ENCODE assay signal across 20 mouse cellular contexts in the genomic region with DNA sequence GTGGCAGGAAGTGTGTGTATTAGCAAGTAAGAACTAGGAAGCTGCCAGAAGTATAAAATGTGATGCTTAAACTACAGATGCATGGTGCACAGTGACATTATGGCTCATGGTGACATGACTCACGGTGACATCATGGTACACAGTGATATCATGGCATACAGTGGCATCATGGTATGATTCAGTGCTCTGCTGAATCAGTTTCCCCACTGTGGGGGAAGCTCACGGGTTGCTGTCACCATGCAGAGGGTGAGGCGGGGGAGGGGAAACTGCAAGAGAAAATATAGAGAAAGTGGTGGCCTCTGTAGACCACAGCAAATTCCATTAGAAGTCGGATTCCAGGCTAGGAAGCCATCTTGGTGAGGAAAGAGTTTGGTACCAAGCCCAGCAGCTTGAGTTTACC. TPM values are rescaled to one million over a fixed set of nuclear protein-coding genes. Genes with fewer than 3 reads are reported as not detected.
A peak's percentile ranks its signal among the peaks of the same experiment; 100 is the strongest.
DNase-seq lines count a peak whose midpoint lies in the region; ATAC-seq and TF ChIP-seq lines count a peak whose summit lies in the region.
"Had no signal": no experiment of that assay in that cellular context is flagged by ENCODE, and none has a peak within 500 bp of the region (broad histone marks: within the 10 kb centered on the region; RNA-seq: fewer than 3 reads in every experiment).

No protein-coding gene starts in this region.

- peaks cover 45% of the 10 kb centered on the region for H3K36me3 ChIP-seq in kidney, embryonic 16.5 days (ENCODE audit: insufficient read depth, low read length)
- peaks cover 53% of the 10 kb centered on the region for H3K36me3 ChIP-seq in C2C12 (ENCODE audit: control insufficient read depth, insufficient read depth)

- peaks cover 37% of the 10 kb centered on the region for H3K79me2 ChIP-seq in C2C12 (ENCODE audit: control insufficient read depth, insufficient read depth)

- no peak for DNase-seq in kidney, postnatal 10 days
- peak; percentile 67 for DNase-seq in 416B (ENCODE audit: low read depth)
- peak; percentile 41 for DNase-seq in brain, adult 2 months (ENCODE audit: low read depth, low spot score)
- DNase-seq in frontal cortex, postnatal 36 days (ENCODE audit: low spot score in 2 of 2): no peak
- DNase-seq in testis, postnatal 14 days (ENCODE audit: low spot score): no peak
- DNase-seq: adrenal gland, postnatal 25 days; cerebellum, adult 18-20 months; cerebellum, postnatal 25 days; embryo, embryonic 11 days; kidney, adult 8-10 months; kidney, postnatal 36 days; lung, adult 18-20 months; lung, postnatal 36 days; retina, postnatal 1 day; right cerebral cortex, postnatal 4 days had no signal

- H3K4me2 ChIP-seq in kidney, embryonic 16.5 days (replicated peaks; ENCODE audit: low read depth, low read length): no peak overlapping the region
- H3K4me2 ChIP-seq: embryonic facial prominence, embryonic 15.5 days; liver, embryonic 11.5 days; midbrain, embryonic 11.5 days had no signal

- H3K79me3 ChIP-seq in C2C12 (ENCODE audit: low read depth): peaks cover 25% of the 10 kb centered on the region

- no peak overlapping the region for H3K27ac ChIP-seq in kidney, embryonic 16.5 days (ENCODE audit: low read length)
- H3K27ac ChIP-seq: embryonic facial prominence, embryonic 15.5 days had no signal

- no peaks in the 10 kb centered on the region for H3K4me1 ChIP-seq in kidney, embryonic 16.5 days (ENCODE audit: insufficient read depth, low read length)

- H3K27me3 ChIP-seq in kidney, embryonic 16.5 days (ENCODE audit: insufficient read depth, low read length): no peaks in the 10 kb centered on the region
- H3K27me3 ChIP-seq in C2C12 (ENCODE audit: control insufficient read depth, insufficient read depth, insufficient read length): no peaks in the 10 kb centered on the region
- H3K27me3 ChIP-seq: embryonic facial prominence, embryonic 15.5 days had no signal

- H3ac ChIP-seq in C2C12 (ENCODE audit: control insufficient read depth, insufficient read length, low read depth): no peak overlapping the region

- H3K4me3 ChIP-seq in kidney, embryonic 16.5 days (ENCODE audit: low read length): no peak overlapping the region
- no peak overlapping the region for H3K4me3 ChIP-seq in C2C12 (ENCODE audit: insufficient read depth, poor library complexity, severe bottlenecking)
- H3K4me3 ChIP-seq: embryonic facial prominence, embryonic 15.5 days had no signal

- ATAC-seq in kidney, embryonic 16.5 days (ENCODE audit: low FRiP score, low TSS enrichment): 0 out of 2 replicates have a peak, but pooled peaks have one; percentile 9

- WGBS in kidney, embryonic 16.5 days: 85% methylated on average over 4 of the region's 4 CpGs

- no peaks in the 10 kb centered on the region for H3K9me3 ChIP-seq in kidney, embryonic 16.5 days (ENCODE audit: low read length)
- H3K9me3 ChIP-seq: embryonic facial prominence, embryonic 15.5 days had no signal

- TF ChIP-seq CTCF in C2C12 (IDR thresholded peaks at IDR 0.05; ENCODE audit: control insufficient read depth, insufficient read depth, insufficient read length): no peak

- H3K9ac ChIP-seq in kidney, embryonic 16.5 days (replicated peaks; ENCODE audit: low read length): no peak overlapping the region
- H3K9ac ChIP-seq: embryonic facial prominence, embryonic 15.5 days had no signal

TF ChIP-seq in C2C12, 6 proteins besides CTCF, POLR2A, EP300 and RAD21:
- TF ChIP-seq MYOD1 (IDR thresholded peaks at IDR 0.05; ENCODE audit: control insufficient read depth, insufficient read length, low read depth) (no peak), FOSL1 (IDR thresholded peaks at IDR 0.05; ENCODE audit: insufficient read depth, low read length, poor library complexity, severe bottlenecking) (peak; percentile 39)

RNA-seq across cellular contexts. Expression of a gene that starts 26.1 kb away (rescaled TPM):
- 12.0 and 12.5 TPM in 2 replicates for polyA plus RNA-seq in kidney, embryonic 16.5 days (2015; fragmentation: Nextera tagmentation; extraction: Ambion mirVana)
- 4.9 TPM for polyA plus RNA-seq in C2C12 (2012; fragmentation: generic; extraction: Trizol)

Comparison
In these comparisons a context has a peak if more than half of its experiments do, and no peak if none do; other contexts are left out.
1. DNase-seq: peak in 416B (single experiment) and brain, adult 2 months (single experiment); none in kidney, postnatal 10 days (single experiment), frontal cortex, postnatal 36 days (0 of 2) and testis, postnatal 14 days (single experiment).